In the genomic region with DNA sequence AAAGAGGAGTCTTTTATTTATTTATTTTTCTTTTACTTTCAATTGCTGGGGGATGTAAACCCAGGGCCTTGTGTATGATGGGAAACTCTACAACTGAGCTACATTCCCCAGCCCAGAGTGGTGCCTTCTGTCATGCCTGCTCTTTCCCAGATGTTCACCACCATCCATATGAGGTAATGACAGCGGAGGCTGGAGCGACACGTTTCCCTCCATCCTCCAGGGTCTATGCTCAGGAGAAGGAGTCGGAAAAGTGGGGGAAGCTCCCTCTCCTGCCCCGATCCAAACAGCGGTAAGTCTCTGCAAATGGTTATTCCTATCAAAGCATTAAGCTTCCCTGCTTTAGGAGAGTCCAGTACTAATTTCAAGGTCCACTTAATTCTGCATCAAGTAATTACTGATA, we compare ENCODE assay signal across 11 mouse cellular contexts.
DNase-seq lines count a peak whose midpoint lies in the region; ATAC-seq lines count a peak whose summit lies in the region.
"Had no signal": no experiment of that assay in that cellular context is flagged by ENCODE, and none has a peak within 500 bp of the region (broad histone marks: within the 10 kb centered on the region; RNA-seq: fewer than 3 reads in every experiment).

No protein-coding gene starts in this region.

- ATAC-seq in kidney, embryonic 15.5 days (replicated peaks; ENCODE audit: low FRiP score), result peak; percentile 26; the same call in 1 of the 2 replicates
- ATAC-seq in embryonic facial prominence, embryonic 15.5 days (ENCODE audit: insufficient number of reproducible peaks, low FRiP score, low TSS enrichment, low read depth), result peak; percentile 56; the same call in 1 of the 2 replicates
- ATAC-seq in hindbrain, embryonic 12.5 days (ENCODE audit: low FRiP score), result peak; percentile 39
- 0 out of 2 replicates have a peak, but pooled peaks have one; percentile 4 for ATAC-seq in limb, embryonic 15.5 days (ENCODE audit: insufficient number of reproducible peaks, low FRiP score, low TSS enrichment, low read depth)

- 47% methylated on average over 6 of the region's 6 CpGs for WGBS in kidney, embryonic 15.5 days
- 58% methylated on average over 6 of the region's 6 CpGs for WGBS in embryonic facial prominence, embryonic 15.5 days
- 54% methylated on average over 6 of the region's 6 CpGs for WGBS in hindbrain, embryonic 12.5 days
- 29% methylated on average over 6 of the region's 6 CpGs for WGBS in limb, embryonic 15.5 days

- no peaks in the 10 kb centered on the region for H3K36me3 ChIP-seq in kidney, embryonic 15.5 days
- H3K36me3 ChIP-seq in embryonic facial prominence, embryonic 15.5 days, result no peaks in the 10 kb centered on the region
- no peaks in the 10 kb centered on the region for H3K36me3 ChIP-seq in hindbrain, embryonic 12.5 days
- no peaks in the 10 kb centered on the region for H3K36me3 ChIP-seq in limb, embryonic 15.5 days
- H3K36me3 ChIP-seq: G1E had no signal

- H3K4me2 ChIP-seq in kidney, embryonic 15.5 days, result peak overlapping the region; percentile 47
- H3K4me2 ChIP-seq in embryonic facial prominence, embryonic 15.5 days (replicated peaks), result no peak overlapping the region
- H3K4me2 ChIP-seq in hindbrain, embryonic 12.5 days (replicated peaks), result no peak overlapping the region
- peak overlapping the region; percentile 27; the same call in 1 of the 2 replicates for H3K4me2 ChIP-seq in limb, embryonic 15.5 days

- H3K4me1 ChIP-seq in kidney, embryonic 15.5 days, result peaks cover 18% of the 10 kb centered on the region
- H3K4me1 ChIP-seq in embryonic facial prominence, embryonic 15.5 days, result peaks cover 9% of the 10 kb centered on the region; the same call in 1 of the 2 replicates
- H3K4me1 ChIP-seq in hindbrain, embryonic 12.5 days, result peaks cover 48% of the 10 kb centered on the region
- peaks cover 23% of the 10 kb centered on the region for H3K4me1 ChIP-seq in limb, embryonic 15.5 days

- no peaks in the 10 kb centered on the region for H3K27me3 ChIP-seq in kidney, embryonic 15.5 days
- no peaks in the 10 kb centered on the region for H3K27me3 ChIP-seq in embryonic facial prominence, embryonic 15.5 days
- H3K27me3 ChIP-seq in hindbrain, embryonic 12.5 days, result no peaks in the 10 kb centered on the region
- no peaks in the 10 kb centered on the region for H3K27me3 ChIP-seq in limb, embryonic 15.5 days

- no peak for DNase-seq in kidney, postnatal 10 days
- no peak for DNase-seq in layer of hippocampus, postnatal 10 days (ENCODE audit: low spot score in 2 of 2)
- no peak for DNase-seq in c-Kit-positive CD71-positive TER-119-positive erythroid progenitor cells, embryonic 14.5 days (ENCODE audit: low spot score)
- DNase-seq in liver, result no peak
- DNase-seq: thymus, postnatal 4 days had no signal

- H3K27ac ChIP-seq in kidney, embryonic 15.5 days, result no peak overlapping the region
- H3K27ac ChIP-seq in embryonic facial prominence, embryonic 15.5 days (replicated peaks), result no peak overlapping the region
- peak overlapping the region; percentile 84 for H3K27ac ChIP-seq in hindbrain, embryonic 12.5 days
- H3K27ac ChIP-seq in limb, embryonic 15.5 days, result 0 out of 2 replicates have a peak overlapping the region, but pooled peaks have one; percentile 3

- no peak overlapping the region for H3K9ac ChIP-seq in kidney, embryonic 15.5 days
- no peak overlapping the region for H3K9ac ChIP-seq in embryonic facial prominence, embryonic 15.5 days
- no peak overlapping the region for H3K9ac ChIP-seq in hindbrain, embryonic 12.5 days
- H3K9ac ChIP-seq in limb, embryonic 15.5 days, result no peak overlapping the region

- no peak overlapping the region for H3K4me3 ChIP-seq in kidney, embryonic 15.5 days (replicated peaks)
- no peak overlapping the region for H3K4me3 ChIP-seq in embryonic facial prominence, embryonic 15.5 days (replicated peaks)
- H3K4me3 ChIP-seq in hindbrain, embryonic 12.5 days, result no peak overlapping the region
- no peak overlapping the region for H3K4me3 ChIP-seq in limb, embryonic 15.5 days
- H3K4me3 ChIP-seq: megakaryocyte, embryonic 14.5 days had no signal

- H3K9me3 ChIP-seq in kidney, embryonic 15.5 days (replicated peaks), result no peaks in the 10 kb centered on the region
- no peaks in the 10 kb centered on the region for H3K9me3 ChIP-seq in embryonic facial prominence, embryonic 15.5 days (replicated peaks)
- no peaks in the 10 kb centered on the region for H3K9me3 ChIP-seq in hindbrain, embryonic 12.5 days (replicated peaks)
- H3K9me3 ChIP-seq in limb, embryonic 15.5 days, result no peaks in the 10 kb centered on the region

Comparison
In these comparisons a context has a peak if more than half of its experiments do, and no peak if none do; other contexts are left out.
1. ATAC-seq: peak in every context shown above with its lines; median percentile 56 in embryonic facial prominence, embryonic 15.5 days; 39 in hindbrain, embryonic 12.5 days; 26 in kidney, embryonic 15.5 days; 4 in limb, embryonic 15.5 days.
2. H3K27ac ChIP-seq: peak in hindbrain, embryonic 12.5 days (single experiment) and limb, embryonic 15.5 days (single experiment); none in kidney, embryonic 15.5 days (single experiment) and embryonic facial prominence, embryonic 15.5 days (single experiment).
3. H3K4me2 ChIP-seq: peak in kidney, embryonic 15.5 days (single experiment) and limb, embryonic 15.5 days (single experiment); none in embryonic facial prominence, embryonic 15.5 days (single experiment) and hindbrain, embryonic 12.5 days (single experiment).